Mouse (Mus musculus) monocyte, adult 2 months (primary cell): ENCODE measurements around the gene Chchd3.

Experiments
- DNase-seq, 2 experiments: peaks; one replicate each; pipeline ENCODE4 v3.0.0; 2022; ENCODE audit warnings: low spot score in 2 of 2, low read depth in 1 of 2

Gene Chchd3

DNA sequence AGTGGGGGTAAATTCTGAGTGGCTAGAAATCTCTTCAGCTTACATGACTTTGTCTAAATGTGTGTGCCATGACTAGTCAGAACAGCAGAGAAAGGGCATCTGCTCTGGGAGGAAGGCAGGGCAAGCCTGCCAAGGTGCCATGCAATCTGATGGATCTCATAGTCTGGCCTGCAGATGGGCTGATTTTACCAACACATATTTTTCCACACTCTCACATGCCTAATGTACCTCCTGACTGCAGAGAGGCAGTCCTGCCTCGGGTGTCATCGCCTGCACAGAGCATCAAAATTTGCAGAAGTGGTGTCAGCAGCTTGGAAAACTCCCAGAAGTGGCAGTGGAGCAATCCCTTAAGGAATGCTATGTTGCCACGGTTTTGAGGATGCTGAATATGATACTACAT, 55.5 kb downstream of the Chchd3 start:
- DNase-seq, result no peak

GRCm38 (mm10) chr6:33002988-33003387, 57.1 kb downstream of the Chchd3 start:
- DNase-seq, result no peak

GRCm38 (mm10) chr6:33001271-33001670, 58.8 kb downstream of the Chchd3 start:
- no peak for DNase-seq

- DNase-seq, result no peak
Measured at GRCm38 (mm10) chr6:32996597-32996996, 63.5 kb downstream of the Chchd3 start.

- no peak for DNase-seq
Measured at GRCm38 (mm10) chr6:32993847-32994246, 66.2 kb downstream of the Chchd3 start.

DNA sequence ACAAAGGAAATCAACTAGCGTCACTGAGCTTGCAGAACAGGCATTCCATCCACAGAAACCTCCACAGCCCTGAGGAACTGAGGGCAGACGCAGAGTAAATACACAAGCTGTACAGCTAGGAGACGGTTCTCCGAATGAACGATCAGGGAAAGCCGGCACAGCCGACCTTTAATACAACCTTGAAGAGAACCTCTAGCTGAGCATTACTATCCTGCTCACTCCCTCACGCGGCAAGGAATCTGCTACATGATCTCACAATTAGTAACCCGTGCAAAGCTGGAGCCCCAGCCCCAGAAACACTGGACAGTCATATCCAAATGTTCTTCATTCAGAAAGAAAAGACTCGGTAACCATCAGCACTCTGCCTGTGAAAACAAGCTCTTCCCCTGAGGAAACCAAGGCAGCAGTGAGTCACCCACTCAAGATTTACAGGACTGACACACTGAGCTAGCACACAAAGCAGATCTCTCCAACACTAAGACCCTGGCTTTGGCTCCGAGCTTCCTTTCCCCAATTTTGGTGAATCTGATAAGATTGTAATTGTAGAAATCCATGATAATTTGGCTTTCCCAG, 69.9 kb downstream of the Chchd3 start:
- no peak for DNase-seq

DNA sequence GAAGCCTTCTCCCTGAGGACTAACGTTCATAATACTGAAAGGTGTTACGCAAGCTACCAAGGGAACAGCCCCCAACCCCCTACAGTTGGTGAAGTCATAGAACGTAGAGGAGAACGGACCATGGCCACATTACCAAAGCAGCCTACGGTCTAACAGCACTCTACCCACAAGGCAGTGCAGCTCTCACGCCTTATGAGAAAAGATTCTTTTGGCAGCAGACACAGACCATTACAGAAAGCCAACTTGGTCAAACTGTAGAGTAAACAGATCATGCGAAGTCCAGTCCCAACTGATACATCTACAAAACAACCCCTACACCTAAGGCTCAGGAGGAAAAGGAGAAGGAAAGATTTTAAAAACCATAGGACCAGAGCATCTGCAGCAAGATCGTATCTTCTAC, 71.5 kb downstream of the Chchd3 start:
- no peak for DNase-seq

DNA sequence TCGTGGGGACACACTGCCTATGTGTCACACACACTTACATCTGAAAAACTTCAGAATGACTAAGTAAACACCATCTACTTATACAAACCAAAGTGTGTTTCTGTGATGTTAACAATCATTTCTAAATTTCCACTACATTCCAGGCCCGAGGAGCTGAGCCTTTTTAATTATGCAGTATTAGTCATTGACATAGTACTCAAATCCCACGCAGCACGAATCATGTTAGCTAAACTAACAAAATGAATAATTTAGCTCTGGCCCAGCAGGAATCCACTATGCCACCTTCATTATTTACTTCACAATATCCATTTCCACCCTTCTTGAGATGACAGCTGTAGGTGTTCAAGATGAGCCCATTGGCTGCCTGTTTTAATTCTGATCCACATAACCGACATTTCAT, 76.2 kb downstream of the Chchd3 start:
- no peak for DNase-seq

GRCm38 (mm10) chr6:32981253-32981652, 78.8 kb downstream of the Chchd3 start:
- DNase-seq, result no peak

- DNase-seq, result no peak
Measured at GRCm38 (mm10) chr6:32978811-32979210, 81.2 kb downstream of the Chchd3 start.

GRCm38 (mm10) chr6:32971926-32972325, 88.1 kb downstream of the Chchd3 start:
- no peak for DNase-seq

DNA sequence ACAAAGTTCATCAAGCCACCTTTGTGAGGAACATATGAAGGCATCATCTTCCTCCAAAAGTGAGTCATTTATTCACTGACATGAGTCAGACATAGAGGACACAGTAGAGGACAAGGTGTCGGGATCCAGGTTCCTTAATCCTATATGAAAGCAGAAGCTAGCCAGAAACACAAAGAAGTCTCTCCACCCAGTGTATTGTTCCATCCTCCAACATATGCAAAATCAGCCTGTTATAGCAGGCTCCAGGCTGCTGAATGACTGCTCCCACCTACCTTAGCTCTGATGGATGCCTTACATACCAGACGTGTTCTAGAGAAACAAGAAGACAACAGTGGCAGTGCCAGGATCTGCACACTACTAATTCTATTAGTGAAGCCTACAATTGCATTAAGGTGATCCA, 91.1 kb downstream of the Chchd3 start:
- no peak for DNase-seq

DNA sequence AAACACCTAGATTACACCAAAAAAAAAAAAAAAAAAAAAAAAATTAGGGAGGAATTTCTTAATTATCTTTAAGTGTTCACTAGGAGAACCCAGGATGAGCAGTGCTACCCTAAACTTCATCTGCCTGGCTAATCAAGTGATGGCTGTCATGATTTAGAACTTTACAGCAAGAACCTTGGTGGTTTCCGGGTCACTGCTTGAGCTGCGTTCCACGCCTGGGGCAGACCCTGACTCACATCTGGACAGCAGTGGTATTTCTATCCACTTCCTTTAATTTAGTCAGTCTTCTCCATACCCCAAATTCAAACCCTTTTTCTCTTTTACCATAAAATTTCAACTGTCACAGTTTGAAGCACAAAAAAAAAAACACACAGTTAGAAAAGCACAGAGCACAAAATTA, 98.0 kb downstream of the Chchd3 start:
- DNase-seq, result no peak

GRCm38 (mm10) chr6:32961477-32961876, 98.6 kb downstream of the Chchd3 start:
- DNase-seq, result no peak

DNA sequence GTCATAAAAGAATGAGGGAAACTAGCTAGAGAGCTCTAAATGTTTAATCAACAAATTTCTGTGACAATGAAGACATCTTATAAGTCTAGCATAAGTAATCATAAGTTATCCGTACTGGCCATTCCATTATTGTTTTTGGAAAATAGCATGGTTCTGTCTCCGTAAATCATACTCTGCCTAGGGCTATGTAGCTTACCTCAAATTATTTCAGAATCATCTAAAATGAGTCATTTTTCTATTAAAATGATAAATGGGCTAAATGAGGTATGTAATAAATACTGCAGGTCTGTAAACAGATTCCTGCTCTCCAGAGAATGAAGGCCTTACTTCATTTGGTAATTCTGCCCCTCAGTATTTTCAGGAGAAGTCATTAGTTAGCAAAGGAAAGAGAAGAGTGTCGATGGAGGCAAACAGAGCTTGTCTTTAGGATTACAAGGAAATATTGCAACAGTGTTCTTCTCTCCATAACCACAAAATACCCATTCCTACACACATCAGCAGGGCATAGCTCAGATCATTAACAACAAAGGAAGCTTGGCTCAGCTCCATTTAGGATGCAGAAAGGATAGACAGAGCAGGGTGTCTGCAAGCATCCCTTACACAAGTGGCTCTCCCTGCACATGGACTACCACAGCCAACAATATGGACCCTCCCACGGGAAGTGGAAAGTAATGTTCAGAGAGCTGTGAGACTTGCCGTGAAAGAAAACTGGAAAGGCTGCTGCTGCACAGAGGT, 100.1 kb downstream of the Chchd3 start:
- no peak for DNase-seq

DNA sequence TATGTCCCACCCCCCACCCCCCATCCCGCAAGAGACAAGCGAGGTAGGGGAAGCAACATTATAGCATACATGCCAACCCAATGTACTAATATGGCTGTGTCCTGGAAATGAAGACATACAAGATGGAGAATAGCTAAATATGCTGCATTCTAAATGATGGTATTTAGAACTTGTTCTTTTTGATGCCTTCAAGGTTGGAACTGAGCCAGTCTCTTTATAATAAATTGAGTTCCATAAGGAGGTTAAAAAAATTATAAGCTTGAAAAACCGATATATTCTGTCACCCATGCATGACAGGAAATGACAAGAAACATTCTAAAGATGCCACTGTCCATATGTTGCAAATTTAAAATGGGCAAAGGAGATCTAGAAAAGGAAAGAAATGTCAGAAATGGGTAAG, 104.6 kb downstream of the Chchd3 start:
- DNase-seq, result no peak

- no peak for DNase-seq
Measured at GRCm38 (mm10) chr6:32950973-32951372, 109.1 kb downstream of the Chchd3 start.

DNA sequence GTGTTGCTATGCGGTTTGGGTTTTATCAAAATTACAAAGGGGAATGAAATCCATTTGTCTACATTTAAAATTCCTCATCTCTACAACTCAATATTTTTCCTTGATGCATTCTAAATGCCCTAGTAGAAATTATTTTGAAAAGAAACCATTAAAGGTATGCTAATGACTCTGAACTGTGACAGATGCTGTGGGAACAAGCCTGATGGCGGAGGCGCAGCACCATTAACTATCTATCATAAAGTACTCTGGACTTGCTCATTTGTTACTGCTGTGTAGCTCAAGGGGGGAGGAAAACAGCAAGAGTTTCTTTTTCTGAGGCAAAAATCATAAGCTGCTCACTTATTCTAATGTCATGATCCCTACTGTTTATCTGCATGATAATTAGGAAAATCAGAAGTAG, 110.4 kb downstream of the Chchd3 start:
- DNase-seq, result no peak

GRCm38 (mm10) chr6:32947225-32947624, 112.8 kb downstream of the Chchd3 start:
- DNase-seq, result no peak

DNA sequence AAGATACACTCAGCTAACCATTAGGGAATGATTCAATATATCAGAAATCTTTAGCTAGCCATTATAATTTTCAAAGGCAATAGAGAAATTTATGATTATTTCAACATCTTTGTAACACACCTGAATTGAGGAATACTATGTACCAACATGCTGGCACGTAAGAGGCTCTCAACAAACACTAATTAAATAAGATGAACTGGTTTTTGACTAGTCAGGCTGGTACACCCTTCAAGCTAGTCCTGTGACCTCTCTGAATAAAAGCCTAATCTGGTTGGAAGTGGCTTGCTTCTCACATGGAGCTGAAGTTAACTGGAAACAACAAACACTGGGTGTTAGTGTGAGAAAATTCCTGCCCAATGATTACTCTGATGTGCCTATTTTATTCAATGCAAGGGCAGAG, 115.1 kb downstream of the Chchd3 start:
- no peak for DNase-seq

DNA sequence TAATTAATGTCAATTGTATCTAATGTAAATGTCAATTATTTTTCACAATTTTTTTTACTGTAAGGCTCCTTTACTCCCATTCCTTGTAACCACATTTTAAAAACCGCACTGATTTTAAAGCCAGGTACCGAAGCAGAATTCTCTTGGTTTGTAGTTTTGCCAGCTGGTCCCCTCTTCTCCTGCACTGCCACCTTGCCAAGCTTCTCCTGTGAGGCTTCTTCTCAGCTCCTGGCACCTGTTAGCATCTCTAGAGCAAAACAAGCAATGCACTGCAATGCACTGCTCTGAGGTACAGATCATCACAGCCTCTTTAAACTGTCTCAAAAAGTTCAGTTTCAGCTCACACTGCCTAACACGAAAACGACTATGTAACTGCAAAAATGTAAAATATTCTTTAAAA, 116.4 kb downstream of the Chchd3 start:
- no peak for DNase-seq

GRCm38 (mm10) chr6:32940299-32940698, 119.8 kb downstream of the Chchd3 start:
- DNase-seq, result no peak

GRCm38 (mm10) chr6:32937643-32938042, 122.4 kb downstream of the Chchd3 start:
- no peak for DNase-seq
